Mouse (Mus musculus): ENCODE results near the gene Tnrc6c. TPM values are rescaled to one million over a fixed set of nuclear protein-coding genes. Genes with fewer than 3 reads are reported as not detected.

Tnrc6c gene
- total RNA-seq, 2 experiments from 2014 or later, result 20.5 to 25.8 TPM

DNA sequence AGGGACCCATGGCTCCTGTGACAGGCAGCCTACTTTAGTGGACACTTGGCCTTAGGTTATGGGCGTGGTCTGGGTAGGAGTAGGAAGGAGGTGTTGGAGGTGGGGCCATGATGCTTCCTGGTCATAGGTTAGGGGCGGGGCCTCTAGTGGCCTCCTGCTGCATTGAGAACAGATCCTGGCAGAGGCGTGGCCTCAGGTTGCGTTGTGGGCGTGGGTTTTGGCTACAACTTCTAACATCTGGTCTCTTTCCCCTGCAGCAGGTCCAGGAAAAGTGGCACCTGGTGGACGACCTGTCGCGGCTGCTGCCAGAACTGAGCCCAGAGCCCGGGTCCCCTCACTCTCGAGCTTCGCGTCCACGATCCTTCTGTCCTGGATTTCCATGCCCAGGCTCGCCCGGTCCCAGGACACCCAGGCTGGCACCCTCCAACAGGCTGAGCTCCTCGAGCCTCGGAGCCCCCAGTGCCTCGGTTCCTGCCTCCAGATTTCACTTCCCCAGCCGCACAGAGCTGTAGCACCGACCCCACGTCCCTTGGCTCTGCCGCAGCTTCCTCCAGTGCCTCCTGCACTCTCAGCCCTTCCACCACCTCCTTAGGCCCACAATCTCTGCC, 138.3 kb downstream of the Tnrc6c start:
- DNase-seq, result no peak

DNA sequence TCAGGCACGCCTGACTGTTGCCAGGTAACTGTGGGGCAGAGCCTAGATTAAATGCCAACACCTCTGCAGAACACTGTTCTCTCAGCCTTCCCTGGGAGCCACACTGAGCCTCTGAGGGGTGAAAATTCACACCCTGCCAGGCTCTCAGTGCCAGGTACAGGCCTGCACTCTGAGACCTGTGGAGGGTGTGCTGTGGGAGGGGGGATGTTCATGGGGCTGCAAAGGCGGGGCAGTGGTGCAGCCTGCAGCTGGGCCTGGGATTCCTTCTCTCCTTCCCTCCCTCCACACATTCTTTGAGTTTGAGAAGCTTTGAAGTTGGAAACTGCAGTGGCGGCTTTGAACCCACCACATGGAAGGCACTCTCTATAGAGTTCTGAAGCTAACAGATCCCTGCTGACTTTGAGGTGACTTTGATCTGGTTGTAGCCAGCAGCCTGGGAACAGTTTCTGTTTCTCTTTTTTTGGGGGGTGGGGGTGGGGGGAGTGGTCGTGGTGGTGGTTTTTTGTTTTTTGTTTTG, 140.0 kb downstream of the Tnrc6c start:
- no peak for DNase-seq

GRCm38 (mm10) chr11:117796954-117797353, 142.9 kb downstream of the Tnrc6c start:
- no peak for DNase-seq

GRCm38 (mm10) chr11:117797511-117798159, 143.5 kb downstream of the Tnrc6c start, which contains the start of gene 6030468B19Rik:
Gene 6030468B19Rik, plus strand, starts transcription at chr11:117797660.
- no peak for DNase-seq

DNA sequence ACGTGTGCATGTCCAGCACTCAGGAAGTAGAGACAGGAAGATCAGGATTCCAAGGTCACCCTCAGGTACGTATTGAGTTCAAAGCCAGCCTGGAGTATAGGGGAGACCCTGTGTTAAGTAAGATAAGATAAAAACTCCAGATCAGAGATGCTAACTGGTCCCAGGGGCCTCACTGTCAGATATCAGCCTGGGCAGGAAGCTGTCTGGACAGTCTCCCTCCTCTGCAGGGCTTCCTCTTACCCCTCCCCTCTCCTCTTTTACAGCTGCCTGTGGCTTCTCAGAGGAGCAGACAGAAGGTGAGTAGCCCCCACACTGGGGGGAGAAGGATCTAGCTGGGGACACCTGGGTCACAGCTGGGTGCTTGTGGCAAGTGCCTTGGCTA, 144.1 kb downstream of the Tnrc6c start:
- DNase-seq, result no peak

DNA sequence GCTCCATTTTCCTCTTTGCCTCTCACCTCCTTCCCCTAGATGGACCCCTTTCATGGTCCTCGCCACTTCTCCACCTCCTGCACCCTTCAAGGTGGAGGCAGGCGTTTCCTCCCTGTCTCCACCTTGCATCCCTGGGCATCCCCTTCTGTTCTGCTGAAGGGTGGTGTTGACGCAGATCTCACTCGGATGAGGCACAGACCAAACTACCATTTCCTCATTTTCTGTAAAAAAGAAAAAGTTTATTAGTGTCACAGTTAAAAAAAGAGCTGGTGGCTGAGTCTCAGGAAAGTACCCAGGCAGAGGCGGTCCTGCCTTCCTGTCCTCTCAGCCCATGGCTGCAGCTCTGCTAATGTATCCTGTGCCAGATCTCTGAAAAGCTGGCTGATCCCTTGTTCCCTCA, 145.1 kb downstream of the Tnrc6c start:
- no peak for DNase-seq

DNA sequence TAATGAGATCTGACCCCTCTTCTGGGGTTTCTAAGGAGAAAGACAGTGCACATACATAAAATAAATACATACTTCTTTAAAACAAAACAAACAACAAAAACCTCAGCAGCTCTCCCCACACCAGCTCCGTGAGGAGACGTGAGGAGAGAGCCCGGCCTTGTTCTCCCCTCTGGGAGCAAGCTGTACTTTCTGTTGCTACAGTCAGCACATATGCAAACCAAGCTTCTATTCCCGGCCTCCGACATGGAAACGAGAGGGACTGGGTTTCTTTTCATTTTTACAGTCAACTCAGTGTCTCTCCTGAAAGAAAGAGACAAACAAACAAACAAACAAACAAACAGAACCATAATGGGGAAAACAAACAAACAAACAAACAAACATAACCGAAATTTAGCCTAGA, 145.9 kb downstream of the Tnrc6c start:
- no peak for DNase-seq

DNA sequence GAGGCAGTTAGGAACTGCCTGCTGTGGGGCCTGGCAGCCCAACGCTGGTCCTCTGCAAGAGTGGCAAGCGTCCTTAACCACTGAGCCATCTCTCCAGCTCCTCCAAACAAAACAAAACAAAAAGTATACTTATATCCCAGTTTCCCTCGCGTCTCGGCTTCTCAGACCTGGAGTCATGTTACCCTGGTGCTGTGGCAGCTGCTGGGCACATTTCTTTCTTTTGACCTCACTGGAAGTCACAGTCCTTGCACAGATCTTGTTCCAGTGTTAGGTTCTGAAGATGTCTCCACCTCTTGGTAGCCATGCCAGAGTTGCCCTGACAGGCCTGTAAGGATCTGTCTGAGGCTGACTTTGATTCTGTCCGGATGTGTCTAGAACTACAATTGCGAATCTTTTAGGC, 147.6 kb downstream of the Tnrc6c start:
- no peak for DNase-seq

DNA sequence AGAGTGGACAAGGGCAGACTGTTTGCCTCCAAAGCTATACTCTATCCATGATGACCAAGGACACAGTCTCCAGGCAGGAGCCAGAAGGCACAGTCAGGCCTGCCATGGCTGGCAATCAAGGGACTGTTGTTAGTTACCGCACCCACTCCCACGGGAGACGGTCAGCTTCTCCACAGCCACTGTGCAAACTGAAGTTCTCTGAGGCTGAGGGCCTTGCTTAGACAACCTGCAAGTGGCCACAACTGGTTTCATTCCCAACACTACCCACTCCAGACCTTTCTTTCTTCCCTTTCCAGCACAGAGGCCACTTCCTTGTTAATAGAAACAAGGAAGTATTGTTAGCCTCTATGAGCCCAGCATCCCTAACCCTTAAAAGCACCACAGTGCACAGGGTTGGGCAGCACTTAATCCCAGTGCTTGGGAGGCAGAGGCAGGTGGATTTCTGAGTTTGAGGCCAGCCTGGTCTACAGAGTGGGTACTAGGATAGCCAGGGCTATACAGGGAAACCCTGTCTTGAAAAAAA, 149.1 kb downstream of the Tnrc6c start:
- no peak for DNase-seq

DNA sequence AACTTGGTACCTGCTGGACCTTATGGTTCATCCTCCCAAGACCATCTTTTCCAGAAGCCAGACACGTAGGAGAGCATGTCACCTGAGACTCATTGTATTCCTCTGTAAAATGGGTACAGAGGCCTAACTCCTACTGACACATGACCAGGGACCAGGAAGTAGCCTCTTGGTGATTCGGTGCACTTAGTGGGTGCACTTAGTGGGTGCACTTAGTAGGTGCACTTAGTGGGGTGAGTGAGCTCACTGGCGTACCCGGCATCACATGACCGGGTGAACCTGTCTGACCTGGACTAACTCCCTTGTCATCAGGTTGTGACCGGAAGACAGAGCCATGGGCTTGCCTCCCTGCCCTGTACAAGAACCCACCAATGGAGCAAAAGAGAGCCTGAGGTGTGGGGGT, 152.7 kb downstream of the Tnrc6c start:
- no peak for DNase-seq

GRCm38 (mm10) chr11:117809407-117810311, 155.6 kb downstream of the Tnrc6c start, which contains the start of the genes Gm20708 and Syngr2:
Gene Gm20708, plus strand, starts transcription at chr11:117809668.
Gene Syngr2, plus strand, starts transcription at chr11:117809668.
- peak; percentile 77 for DNase-seq

- DNase-seq, result peak; percentile 88
Measured at GRCm38 (mm10) chr11:117810401-117811046, 156.4 kb downstream of the Tnrc6c start.

Other genes with a start within 250 kb of the Tnrc6c start
- gene Gm11733, start 169.9 kb upstream of the Tnrc6c start, total RNA-seq (2021), result not detected
- gene Tmc8, start 127.8 kb downstream of the Tnrc6c start, total RNA-seq (2021), result 1 to 10 TPM; 1.2 to 1.7 TPM
- 10 to 100 TPM; 17.2 to 20.9 TPM for gene Tmc6, start 127.9 kb downstream of the Tnrc6c start, total RNA-seq (2021)
- gene 6030468B19Rik, start 143.4 kb downstream of the Tnrc6c start, total RNA-seq (2021), result not detected
- gene Gm20708, start 155.4 kb downstream of the Tnrc6c start, total RNA-seq (2021), result 1 to 10 TPM; 1.2 to 3.3 TPM
- 10 to 100 TPM; 90.3 to 95.1 TPM for gene Syngr2, start 155.4 kb downstream of the Tnrc6c start, total RNA-seq (2021)
- 1 to 10 TPM; 5.1 to 5.3 TPM for gene Afmid, start 171.6 kb downstream of the Tnrc6c start, total RNA-seq (2021)
- gene Tk1, start 171.8 kb downstream of the Tnrc6c start, total RNA-seq (2021), result 10 to 100 TPM; 14.3 to 20.5 TPM
- gene Birc5, start 195.0 kb downstream of the Tnrc6c start, total RNA-seq (2021), result 10 to 100 TPM; 11.4 to 13.2 TPM
- gene Tmem235, start 206.5 kb downstream of the Tnrc6c start, total RNA-seq (2021), result not detected
- 1 to 10 TPM; 4.7 to 5.6 TPM for gene Tha1, start 219.2 kb downstream of the Tnrc6c start, total RNA-seq (2021)